Mouse (Mus musculus) common myeloid progenitor, adult 5-6 weeks (primary cell): ENCODE measurements around the gene Amacr. TPM values are rescaled to one million over a fixed set of nuclear protein-coding genes. Genes with fewer than 3 reads are reported as not detected.
"Not testable (repeated sequence)": the region's sequence is repeated elsewhere in the genome, so short reads cannot be mapped to it uniquely, and the experiment has no call there.

Experiments
- ATAC-seq: replicated peaks from 2 replicates; pipeline ENCODE4 v1.8.0; 2016; ENCODE audit warnings: low read depth, mild to moderate bottlenecking, moderate TSS enrichment, inconsistent platforms; ENCODE audit not compliant: poor library complexity, severe bottlenecking
- total RNA-seq: library from RNA; stranded (forward); fragments of 200-1000, 187-1606 nt; gene quantifications from 2 replicates; pipeline ENCODE4 v1.2.3, GENCODE M21; 2017

The Amacr gene
- total RNA-seq, 1 experiment from 2014 or later = 3.4 TPM

GRCm38 (mm10) chr15:10985756-10986155 is 4.2 kb downstream of the Amacr start:
- ATAC-seq = no peak

DNA sequence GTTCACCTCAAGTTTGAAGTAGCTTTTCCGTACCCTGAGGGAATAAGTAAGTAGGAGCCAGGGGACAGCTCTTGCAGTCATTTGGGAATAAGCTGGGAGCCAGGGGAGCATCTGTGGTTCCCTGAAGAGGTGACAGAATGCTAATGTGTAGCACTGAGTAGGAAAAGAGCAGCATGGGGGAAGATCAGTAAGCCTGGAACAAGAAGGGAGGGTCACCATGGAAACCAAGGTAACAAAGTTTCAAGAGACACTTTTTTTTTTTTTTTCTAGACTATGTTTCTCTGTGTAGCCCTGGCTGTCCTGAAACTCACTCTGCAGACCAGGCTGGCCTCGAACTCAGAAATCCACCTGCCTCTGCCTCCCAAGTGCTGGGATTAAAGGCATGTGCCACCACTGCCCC is 4.9 kb downstream of the Amacr start:
- not testable (repeated sequence) for ATAC-seq

DNA sequence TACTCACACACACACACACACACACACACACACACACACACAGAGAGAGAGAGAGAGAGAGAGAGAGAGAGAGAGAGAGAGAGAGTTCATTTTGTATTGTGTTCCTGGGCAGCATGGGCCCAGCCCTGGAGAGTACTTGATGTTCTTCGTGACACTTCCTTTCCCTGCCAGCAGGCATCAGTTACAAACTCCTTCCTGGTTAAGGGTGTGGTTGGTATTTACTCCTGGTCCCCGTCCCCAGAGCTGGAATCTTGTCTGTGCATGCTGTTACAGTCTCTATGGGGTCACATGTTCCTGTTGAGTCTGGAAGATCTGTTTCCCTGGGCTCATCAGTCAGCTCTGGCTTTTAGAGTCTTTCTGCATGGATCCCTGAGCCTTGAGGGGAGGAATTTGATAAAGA is 8.9 kb downstream of the Amacr start:
- no peak for ATAC-seq

GRCm38 (mm10) chr15:10991566-10991965 is 10.0 kb downstream of the Amacr start:
- ATAC-seq = no peak

DNA sequence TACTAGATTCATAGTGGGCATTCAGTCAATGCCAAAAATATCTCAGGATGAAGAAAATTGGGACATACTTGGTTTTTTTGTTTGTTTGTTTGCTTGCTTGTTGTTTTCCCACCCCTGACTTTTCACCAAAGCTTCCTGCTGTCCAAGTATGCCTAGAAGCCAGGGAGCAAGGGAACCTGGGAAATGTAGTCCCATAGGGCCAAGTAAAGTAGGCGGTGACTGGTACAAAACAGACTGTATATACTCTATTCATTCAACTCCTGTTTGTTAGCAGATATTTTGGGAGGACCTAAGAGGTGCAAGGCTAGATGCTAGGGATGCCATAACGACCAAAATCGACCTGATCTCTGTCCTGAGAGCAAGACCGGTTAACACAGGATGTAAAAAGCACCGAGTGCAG is 18.3 kb downstream of the Amacr start:
- no peak for ATAC-seq

- no peak for ATAC-seq
Observed at GRCm38 (mm10) chr15:11000421-11000820, 18.9 kb downstream of the Amacr start, which contains the start of gene Slc45a2. Gene Slc45a2, plus strand, starts transcription at chr15:11000721.

DNA sequence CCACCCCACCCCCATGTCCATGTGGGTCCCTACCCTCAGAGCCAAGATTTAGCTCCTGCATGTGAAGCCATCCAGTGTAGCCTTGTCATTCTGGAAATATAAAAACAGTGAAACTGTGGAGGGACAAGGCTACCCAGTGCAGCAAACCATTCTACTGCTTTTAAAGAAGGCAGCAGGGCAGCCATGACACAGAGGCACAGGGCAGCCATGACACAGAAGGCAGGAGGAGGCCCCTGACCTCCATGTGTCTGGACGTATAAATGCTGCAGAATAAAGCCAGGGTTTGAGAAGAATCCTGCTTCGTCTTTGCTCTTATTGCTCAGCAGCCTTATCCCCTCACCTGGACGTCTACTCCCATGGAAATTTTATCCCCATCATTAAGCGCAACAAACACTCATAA is 22.2 kb downstream of the Amacr start:
- no peak for ATAC-seq

GRCm38 (mm10) chr15:11004646-11005045 is 23.1 kb downstream of the Amacr start:
- no peak for ATAC-seq

DNA sequence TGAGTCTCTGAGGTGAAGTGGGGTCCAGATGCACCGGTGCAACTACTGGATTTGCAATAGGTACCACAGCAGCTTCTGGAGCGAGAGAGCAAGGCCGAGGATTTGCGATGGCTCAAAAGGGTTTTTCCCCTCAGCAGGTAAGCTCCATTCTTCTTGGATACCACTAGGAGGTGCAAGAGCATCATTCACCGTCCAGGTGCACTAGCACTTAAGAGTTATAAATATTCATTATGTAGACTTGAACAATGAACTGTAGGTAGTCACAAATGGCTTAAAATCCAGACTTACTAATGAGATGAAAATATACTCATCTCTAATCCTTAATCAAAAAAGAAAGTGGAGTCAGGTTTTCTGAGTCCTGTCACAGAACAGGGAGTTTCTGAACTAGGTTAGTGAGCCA is 27.2 kb downstream of the Amacr start:
- ATAC-seq = no peak

GRCm38 (mm10) chr15:11010976-11011548 is 29.5 kb downstream of the Amacr start:
- ATAC-seq = no peak

GRCm38 (mm10) chr15:11014931-11015330 is 33.4 kb downstream of the Amacr start:
- ATAC-seq = no peak

DNA sequence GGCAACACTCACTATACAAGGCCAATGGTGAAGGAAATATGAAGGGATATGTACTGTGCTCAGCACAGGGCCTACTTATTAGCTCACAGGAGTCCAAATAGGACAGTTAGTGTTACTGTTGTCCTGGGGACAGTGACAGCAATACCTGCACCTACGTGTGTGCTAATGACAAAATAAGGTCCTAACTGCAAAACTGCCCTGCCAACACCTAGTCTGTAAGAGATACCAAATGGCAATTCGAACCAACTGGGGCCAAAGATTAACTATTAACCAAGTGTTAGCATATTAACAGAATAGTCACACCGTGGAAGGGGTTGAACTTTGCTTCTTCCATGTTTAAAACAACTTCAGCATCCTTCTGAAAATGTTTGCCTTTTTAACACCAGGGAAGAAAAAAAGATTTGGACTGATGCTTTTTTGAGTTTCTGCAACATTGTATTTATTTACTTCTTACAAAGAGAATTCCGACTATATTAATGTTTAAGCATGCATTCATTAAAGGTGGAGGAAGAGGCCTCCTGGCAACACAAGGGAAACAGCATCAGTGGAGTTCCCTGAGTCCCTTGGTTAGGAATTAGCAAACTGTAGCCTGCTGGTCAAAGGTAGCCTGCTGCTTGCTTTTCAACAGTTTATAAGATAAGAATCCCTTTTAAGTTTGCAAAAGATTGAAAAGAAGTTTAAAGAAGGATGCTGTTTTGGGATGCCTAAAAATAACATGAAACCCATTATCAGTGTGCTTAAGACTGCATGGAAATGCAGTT is 45.4 kb downstream of the Amacr start:
- no peak for ATAC-seq

GRCm38 (mm10) chr15:11030188-11030587 is 48.6 kb downstream of the Amacr start:
- ATAC-seq = no peak

DNA sequence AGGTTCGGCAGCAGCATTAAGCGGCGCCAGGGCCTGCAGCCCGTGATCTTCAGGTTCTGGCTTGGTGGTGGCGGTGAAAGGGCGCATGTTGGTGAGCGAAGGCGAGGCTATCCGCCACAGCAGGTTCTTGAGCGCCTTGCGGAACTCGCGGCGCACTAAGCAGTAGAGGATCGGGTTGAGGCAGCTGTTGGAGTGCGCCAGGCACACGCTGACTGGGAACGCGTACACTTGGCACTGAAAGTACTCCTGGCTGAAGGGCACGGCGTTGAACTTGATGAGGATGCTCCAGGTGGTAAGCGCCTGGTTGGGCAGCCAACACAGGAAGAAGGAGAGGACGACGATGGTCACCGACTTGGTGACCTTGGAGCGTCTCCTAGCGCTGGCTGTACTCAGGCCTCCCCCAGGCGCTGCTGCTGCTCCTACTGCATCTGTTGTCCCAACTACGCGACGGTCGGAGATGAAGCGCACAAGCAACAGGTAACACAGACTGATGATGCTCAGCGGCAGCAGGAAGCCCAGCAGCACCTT is 54.5 kb downstream of the Amacr start:
- no peak for ATAC-seq

- ATAC-seq = no peak
Observed at GRCm38 (mm10) chr15:11036535-11037375, 55.2 kb downstream of the Amacr start.

DNA sequence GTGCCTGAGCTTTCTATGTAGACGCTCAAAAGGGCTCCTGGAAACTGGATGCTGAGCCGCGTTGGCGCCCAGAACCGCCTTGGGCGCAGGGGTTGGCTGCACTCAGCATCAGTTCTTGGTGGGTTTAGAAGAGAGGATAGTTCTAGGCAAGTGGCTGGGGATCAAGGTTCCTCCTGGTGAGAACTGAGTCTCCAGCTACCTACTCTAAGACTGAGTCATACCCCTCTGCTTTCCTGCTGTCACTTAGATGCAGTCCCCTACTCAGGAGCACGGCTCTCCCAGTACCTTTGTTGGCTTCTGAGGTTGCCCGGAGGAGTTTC is 55.8 kb downstream of the Amacr start:
- no peak for ATAC-seq

GRCm38 (mm10) chr15:11037711-11038110 is 56.2 kb downstream of the Amacr start, which contains the start of gene Rxfp3:
Gene Rxfp3, minus strand, starts transcription at chr15:11037991.
- no peak for ATAC-seq

GRCm38 (mm10) chr15:11038476-11038875 is 56.9 kb downstream of the Amacr start:
- ATAC-seq = no peak

- ATAC-seq = no peak
Observed at GRCm38 (mm10) chr15:11040067-11040466, 58.5 kb downstream of the Amacr start.

GRCm38 (mm10) chr15:11041229-11041628 is 59.7 kb downstream of the Amacr start:
- no peak for ATAC-seq

DNA sequence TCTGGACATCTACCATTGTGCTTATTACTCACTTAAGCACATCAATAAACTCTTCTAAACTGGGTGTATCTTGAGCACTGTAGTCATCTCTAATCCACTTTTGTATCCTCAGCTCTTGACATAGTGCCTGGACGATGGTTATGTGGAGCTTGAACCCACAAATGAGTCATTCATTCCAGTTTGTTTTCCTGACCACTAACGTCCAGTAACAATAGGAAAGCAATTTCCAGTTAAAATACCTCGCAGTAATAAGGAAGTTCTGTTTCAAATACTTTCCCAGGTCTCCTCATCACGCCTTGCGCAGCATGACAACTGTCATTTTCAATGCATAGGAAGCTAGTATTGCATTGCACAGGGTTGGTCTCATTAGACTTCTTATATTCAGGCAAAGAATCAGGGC is 61.3 kb downstream of the Amacr start:
- no peak for ATAC-seq
